Mouse (Mus musculus): ENCODE results near the gene Tango2.

The Tango2 gene

GRCm38 (mm10) chr16:18252736-18253135 lies 95.2 kb downstream of the Tango2 start:
- no peak for DNase-seq

- no peak for DNase-seq
Observed at GRCm38 (mm10) chr16:18250828-18251790, 96.8 kb downstream of the Tango2 start.
